Mouse (Mus musculus) liver, adult 2 months (tissue): ENCODE measurements at regions not wholly inside any gene's neighbourhood (a gene's known extent, or its start where the extent isn't known, plus 50 kb on each side); places are given as distances from the start of the nearest gene placed in this dataset.

Experiments used
- CTCF ChIP-seq: fragments of 200-500 bp; IDR thresholded peaks from 2 replicates; pipeline ENCODE4 v1.5.1; 2011; ENCODE audit warnings: low read depth, low read length, control low read depth
- POLR2A ChIP-seq: fragments of 200-500 bp; IDR thresholded peaks from 2 replicates; pipeline ENCODE4 v1.6.1; 2011; ENCODE audit warnings: low read length, control low read depth; ENCODE audit not compliant: insufficient read depth; ENCODE audit errors: extremely low read depth

- TF ChIP-seq CTCF (no peak), POLR2A (no peak)
Observed at GRCm38 (mm10) chr12:15964073-15964472, 147.4 kb upstream of the Trib2 start.
